Mouse (Mus musculus): ENCODE data around the gene Jup. TPM values are rescaled to one million over a fixed set of nuclear protein-coding genes. Genes with fewer than 3 reads are reported as not detected.
"Not testable (repeated sequence)": the region's sequence is repeated elsewhere in the genome, so short reads cannot be mapped to it uniquely, and the experiment has no call there.

Gene Jup
- total RNA-seq, 2 experiments from 2014 or later: 81.4 to 90.0 TPM

- peak; percentile 61 for DNase-seq
Measured at GRCm38 (mm10) chr11:100355972-100356818, 41.4 kb downstream of the Jup start, which contains the start of gene Hap1. Gene Hap1, minus strand, starts transcription at chr11:100356128.

- peak; percentile 27 for DNase-seq
Measured at GRCm38 (mm10) chr11:100355151-100355951, 42.2 kb downstream of the Jup start.

GRCm38 (mm10) chr11:100352076-100352857 lies 45.3 kb downstream of the Jup start:
- no peak for DNase-seq

GRCm38 (mm10) chr11:100344269-100344668 lies 53.3 kb downstream of the Jup start:
- DNase-seq: no peak

- DNase-seq: no peak
Measured at GRCm38 (mm10) chr11:100335731-100336130, 61.8 kb downstream of the Jup start.

GRCm38 (mm10) chr11:100333944-100334457 lies 63.6 kb downstream of the Jup start, which contains the start of gene Gast:
Gene Gast, plus strand, starts transcription at chr11:100334407.
- DNase-seq: no peak

GRCm38 (mm10) chr11:100332766-100333515 lies 64.6 kb downstream of the Jup start:
- no peak for DNase-seq

- DNase-seq: not testable (repeated sequence)
Measured at GRCm38 (mm10) chr11:100330816-100331375, 66.7 kb downstream of the Jup start.

GRCm38 (mm10) chr11:100330235-100330634 lies 67.3 kb downstream of the Jup start:
- DNase-seq: no peak

- DNase-seq: no peak
Measured at GRCm38 (mm10) chr11:100327761-100328160, 69.8 kb downstream of the Jup start.

- DNase-seq: no peak
Measured at GRCm38 (mm10) chr11:100327316-100327715, 70.2 kb downstream of the Jup start.

- no peak for DNase-seq
Measured at GRCm38 (mm10) chr11:100325062-100325629, 72.4 kb downstream of the Jup start.

GRCm38 (mm10) chr11:100323578-100323977 lies 74.0 kb downstream of the Jup start:
- peak; percentile 66 for DNase-seq

- no peak for DNase-seq
Measured at GRCm38 (mm10) chr11:100322591-100323258, 74.8 kb downstream of the Jup start.

- DNase-seq: not testable (repeated sequence)
Measured at GRCm38 (mm10) chr11:100321479-100322305, 75.9 kb downstream of the Jup start.

GRCm38 (mm10) chr11:100320701-100321410 lies 76.7 kb downstream of the Jup start:
- not testable (repeated sequence) for DNase-seq

GRCm38 (mm10) chr11:100320172-100320630 lies 77.4 kb downstream of the Jup start:
- DNase-seq: peak; percentile 93

Data from gastrocnemius, postnatal 10 days (tissue).